Mouse (Mus musculus) C2C12 (cell line): ENCODE results near the gene Rorb. TPM values are rescaled to one million over a fixed set of nuclear protein-coding genes. Genes with fewer than 3 reads are reported as not detected.

ENCODE experiments used
- H3K27me3 ChIP-seq: one replicate; pipeline ENCODE4 v1.6.1; 2011; ENCODE audit not compliant: control insufficient read depth, insufficient read depth, insufficient read length
- H3K36me3 ChIP-seq: one replicate; pipeline ENCODE4 v1.6.1; 2011; ENCODE audit not compliant: control insufficient read depth, insufficient read depth
- H3K4me3 ChIP-seq: one replicate; pipeline ENCODE4 v1.5.1; 2011; ENCODE audit warnings: mild to moderate bottlenecking, control low read depth; ENCODE audit not compliant: poor library complexity, insufficient read depth, severe bottlenecking
- H3K79me2 ChIP-seq: one replicate; pipeline ENCODE4 v1.6.1; 2011; ENCODE audit not compliant: control insufficient read depth, insufficient read depth
- H3K79me3 ChIP-seq: one replicate; pipeline ENCODE4 v1.6.1; 2011; ENCODE audit warnings: low read depth, control low read depth
- H3ac ChIP-seq: one replicate; pipeline ENCODE3; 2011; ENCODE audit warnings: low read depth; ENCODE audit not compliant: control insufficient read depth, insufficient read length
- CEBPB ChIP-seq: IDR thresholded peaks from one replicate; pipeline ENCODE4 v1.6.1; 2011; ENCODE audit warnings: low read depth, mild to moderate bottlenecking, control low read depth, moderate library complexity
- CTCF ChIP-seq: IDR thresholded peaks from one replicate; pipeline ENCODE4 v1.5.1; 2011; ENCODE audit not compliant: control insufficient read depth, insufficient read depth, insufficient read length
- FOSL1 ChIP-seq: IDR thresholded peaks from one replicate; pipeline ENCODE4 v1.8.0; 2011; ENCODE audit warnings: mild to moderate bottlenecking, low read length; ENCODE audit not compliant: poor library complexity, insufficient read depth, severe bottlenecking
- MAX ChIP-seq: IDR thresholded peaks from one replicate; pipeline ENCODE4 v1.6.1; 2011; ENCODE audit warnings: mild to moderate bottlenecking, control low read depth
- MYOD1 ChIP-seq: IDR thresholded peaks from one replicate; pipeline ENCODE4 v1.6.1; 2011; ENCODE audit warnings: low read depth; ENCODE audit not compliant: control insufficient read depth, insufficient read length
- MYOG ChIP-seq: IDR thresholded peaks from one replicate; pipeline ENCODE4 v1.6.1; 2011; ENCODE audit not compliant: control insufficient read depth, insufficient read length; ENCODE audit errors: extremely low read depth
- USF1 ChIP-seq: IDR thresholded peaks from one replicate; pipeline ENCODE4 v1.6.1; 2011; ENCODE audit warnings: low read depth, mild to moderate bottlenecking, control low read depth, moderate library complexity
- polyA plus RNA-seq: library from polyadenylated mRNA; unstranded; fragments of >200 nt; fragmentation: generic; extraction: Trizol; gene quantifications from one replicate; pipeline ENCODE4 v1.2.1, GENCODE M21; 2012; ENCODE audit warnings: missing spikeins

Gene Rorb
- polyA plus RNA-seq, 1 experiment: 0.06 TPM

DNA sequence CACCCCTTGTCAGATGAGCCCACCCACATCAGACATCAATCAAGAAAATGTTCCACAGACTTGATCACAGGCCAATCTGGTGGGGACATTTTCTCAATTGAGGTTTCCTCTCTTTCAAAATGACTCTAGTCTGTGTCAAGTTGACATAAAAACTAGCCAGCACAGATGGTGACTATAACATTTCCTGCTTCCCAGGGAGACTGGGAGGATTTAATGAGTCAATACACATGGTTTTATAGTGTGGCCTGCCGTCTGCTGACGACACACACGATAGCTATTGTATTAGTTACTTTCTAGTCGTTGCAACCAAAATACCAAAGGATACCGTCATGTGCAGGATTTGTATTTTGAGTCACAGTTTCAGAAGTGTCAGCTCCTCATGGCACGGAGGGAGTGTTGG, 169.6 kb downstream of the Rorb start:
- H3K27me3 ChIP-seq: no peaks in the 10 kb centered on the region
- no peak overlapping the region for H3K4me3 ChIP-seq
- no peaks in the 10 kb centered on the region for H3K79me2 ChIP-seq
- TF ChIP-seq USF1: no peak
- peak; percentile 39 for TF ChIP-seq MAX
- peak; percentile 39 for TF ChIP-seq CEBPB
- TF ChIP-seq MYOD1: peak; percentile 37
- H3K79me3 ChIP-seq: no peaks in the 10 kb centered on the region
- no peak overlapping the region for H3ac ChIP-seq
- H3K36me3 ChIP-seq: no peaks in the 10 kb centered on the region

GRCm38 (mm10) chr19:18911755-18912340, 199.1 kb downstream of the Rorb start:
- no peaks in the 10 kb centered on the region for H3K79me3 ChIP-seq
- no peak overlapping the region for H3ac ChIP-seq
- H3K36me3 ChIP-seq: no peaks in the 10 kb centered on the region
- H3K27me3 ChIP-seq: no peaks in the 10 kb centered on the region
- H3K4me3 ChIP-seq: no peak overlapping the region
- no peak for TF ChIP-seq CTCF
- no peak for TF ChIP-seq FOSL1
- no peak for TF ChIP-seq USF1
- no peaks in the 10 kb centered on the region for H3K79me2 ChIP-seq

DNA sequence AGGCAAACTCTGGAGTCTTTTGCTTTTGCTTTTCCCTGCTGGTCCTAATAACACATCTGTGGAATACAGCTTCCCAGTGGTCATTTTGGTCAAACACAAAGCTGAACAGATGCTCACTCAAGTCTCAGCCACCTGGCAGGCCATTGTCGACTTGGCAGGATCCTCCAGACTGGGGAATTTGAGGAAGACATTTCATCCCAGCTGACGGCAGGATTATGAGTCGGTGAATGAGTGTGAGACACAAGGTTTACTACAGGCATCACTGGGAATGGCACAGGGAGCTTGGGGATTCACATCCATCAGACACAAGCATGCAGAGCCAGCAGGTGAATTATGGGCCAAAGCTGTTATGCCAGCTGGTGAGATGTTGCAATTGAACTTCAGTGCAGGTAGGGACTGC, 201.4 kb downstream of the Rorb start:
- no peaks in the 10 kb centered on the region for H3K79me2 ChIP-seq
- H3ac ChIP-seq: no peak overlapping the region
- H3K27me3 ChIP-seq: no peaks in the 10 kb centered on the region
- TF ChIP-seq USF1 (no peak), CEBPB (no peak), FOSL1 (no peak), MYOG (no peak), CTCF (no peak), MYOD1 (no peak), MAX (no peak)
- H3K4me3 ChIP-seq: no peak overlapping the region
- no peaks in the 10 kb centered on the region for H3K36me3 ChIP-seq
- no peaks in the 10 kb centered on the region for H3K79me3 ChIP-seq

DNA sequence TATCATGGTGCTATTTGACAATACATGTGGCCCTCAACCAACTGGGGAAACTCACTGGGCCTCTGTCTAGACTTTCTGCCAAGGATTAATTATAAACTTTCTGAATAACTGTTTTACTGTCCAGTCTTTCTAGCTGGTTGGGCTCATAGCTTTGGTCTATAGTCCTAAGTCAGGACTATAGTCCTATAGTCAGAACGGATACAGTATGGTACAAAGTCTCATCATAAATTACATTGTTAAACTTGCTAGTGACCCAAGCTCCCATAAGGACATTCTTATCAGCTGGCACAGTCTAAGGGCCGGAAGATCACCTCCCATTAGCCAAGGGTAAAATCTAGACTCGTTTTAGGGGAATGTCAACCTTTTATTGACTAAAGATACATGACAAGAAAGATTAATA, 205.5 kb downstream of the Rorb start:
- H3K36me3 ChIP-seq: no peaks in the 10 kb centered on the region
- no peaks in the 10 kb centered on the region for H3K79me2 ChIP-seq
- H3K4me3 ChIP-seq: no peak overlapping the region
- H3K79me3 ChIP-seq: no peaks in the 10 kb centered on the region
- H3ac ChIP-seq: no peak overlapping the region
- no peak for TF ChIP-seq FOSL1
- TF ChIP-seq CEBPB: no peak
- no peak for TF ChIP-seq USF1
- no peak for TF ChIP-seq MYOD1
- no peak for TF ChIP-seq CTCF
- no peak for TF ChIP-seq MAX
- TF ChIP-seq MYOG: no peak
- H3K27me3 ChIP-seq: no peaks in the 10 kb centered on the region

DNA sequence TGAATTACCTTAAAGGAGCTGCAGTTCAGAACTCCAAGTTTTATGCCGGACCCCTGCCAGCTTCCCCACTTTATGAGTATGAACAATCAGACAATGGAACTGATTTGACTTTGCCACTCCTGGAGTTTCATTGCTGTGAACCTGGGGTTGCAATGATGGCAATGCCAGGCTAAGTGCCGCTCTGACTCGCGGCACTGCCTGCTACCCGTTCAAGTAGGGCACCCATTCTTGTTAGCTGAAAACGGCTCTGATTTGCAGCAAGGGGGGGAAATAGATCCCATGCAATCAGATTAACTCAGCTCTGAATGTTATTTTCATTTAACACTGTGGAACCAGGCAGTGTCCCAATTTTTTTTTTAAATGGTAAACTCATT, 208.3 kb downstream of the Rorb start:
- no peaks in the 10 kb centered on the region for H3K79me3 ChIP-seq
- H3K79me2 ChIP-seq: no peaks in the 10 kb centered on the region
- H3K4me3 ChIP-seq: no peak overlapping the region
- no peaks in the 10 kb centered on the region for H3K36me3 ChIP-seq
- H3ac ChIP-seq: no peak overlapping the region
- no peak for TF ChIP-seq CTCF
- TF ChIP-seq USF1: no peak
- no peak for TF ChIP-seq MAX
- TF ChIP-seq MYOG: no peak
- TF ChIP-seq CEBPB: no peak
- H3K27me3 ChIP-seq: no peaks in the 10 kb centered on the region

DNA sequence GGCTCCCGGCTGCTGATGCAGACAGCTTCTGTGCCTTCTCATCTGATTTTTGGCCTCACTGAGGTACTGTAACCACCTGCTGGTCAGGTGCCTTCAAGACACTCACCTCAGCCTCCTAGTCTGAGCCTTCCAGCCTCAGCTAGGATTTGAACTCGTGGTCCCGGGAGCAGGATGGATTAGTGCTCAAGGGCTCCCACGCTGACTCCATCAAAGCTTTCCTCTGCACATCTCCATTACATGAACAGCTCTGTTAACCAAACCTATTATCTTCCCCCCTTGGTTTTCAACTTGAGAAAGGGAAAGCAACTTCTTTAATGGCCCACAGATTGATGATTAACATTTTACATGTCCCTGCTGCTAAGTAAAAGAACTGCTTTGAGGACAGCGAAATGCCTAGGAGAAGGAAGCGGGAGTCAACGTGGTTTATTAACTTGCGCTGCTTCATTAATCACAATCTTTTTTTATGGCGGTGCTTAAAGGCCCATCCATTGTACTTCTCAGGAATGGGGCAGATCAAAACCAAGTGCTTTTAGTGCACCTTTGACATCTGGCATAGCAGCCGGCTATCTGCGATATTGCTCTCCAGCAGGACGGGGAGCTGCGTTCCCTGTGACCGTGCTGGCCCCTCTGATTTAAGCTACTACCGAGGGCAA, 208.8 kb downstream of the Rorb start:
- Histone ChIP-seq H3ac (no peak overlapping the region), H3K79me2 (no peaks in the 10 kb centered on the region), H3K4me3 (no peak overlapping the region), H3K79me3 (no peaks in the 10 kb centered on the region), H3K36me3 (no peaks in the 10 kb centered on the region), H3K27me3 (no peaks in the 10 kb centered on the region)
- no peak for TF ChIP-seq CEBPB
- no peak for TF ChIP-seq MYOG
- no peak for TF ChIP-seq CTCF
- no peak for TF ChIP-seq FOSL1
- no peak for TF ChIP-seq USF1
- no peak for TF ChIP-seq MAX
- TF ChIP-seq MYOD1: no peak
